30 mouse cellular contexts compared by ENCODE assay signal in the genomic region with DNA sequence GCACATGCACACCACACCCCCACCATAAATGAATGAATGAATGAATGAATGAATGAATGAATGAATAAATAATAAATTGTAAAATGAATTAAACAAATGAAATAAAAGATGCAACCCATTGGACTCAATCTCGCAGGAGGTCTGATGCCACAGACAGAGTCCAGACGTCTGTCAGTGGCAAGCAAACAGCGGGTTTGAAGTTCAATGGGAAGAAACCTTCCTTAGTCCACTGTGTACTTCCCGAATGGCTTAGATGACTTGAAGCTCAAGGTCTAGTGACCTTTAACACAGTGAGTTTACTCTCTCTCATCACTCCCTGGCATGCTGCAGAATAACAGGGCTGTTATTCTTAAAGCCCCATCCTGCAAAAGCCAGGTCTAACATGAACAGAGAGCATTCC.
"Had no signal": no experiment of that assay in that cellular context is flagged by ENCODE, and none has a peak within 500 bp of the region (broad histone marks: within the 10 kb centered on the region; RNA-seq: fewer than 3 reads in every experiment).

No protein-coding gene starts in this region.

- H3K9me3 ChIP-seq: heart, embryonic 10.5 days; heart, embryonic 12.5 days; heart, embryonic 13.5 days; heart, embryonic 15.5 days; hindbrain, embryonic 10.5 days; hindbrain, embryonic 12.5 days; hindbrain, embryonic 13.5 days; hindbrain, embryonic 15.5 days; intestine, embryonic 15.5 days; kidney, embryonic 15.5 days had no signal

- H3K4me3 ChIP-seq: heart, adult 2 months; heart, embryonic 10.5 days; heart, embryonic 12.5 days; heart, embryonic 13.5 days; heart, embryonic 15.5 days; hindbrain, embryonic 10.5 days; hindbrain, embryonic 12.5 days; hindbrain, embryonic 13.5 days; hindbrain, embryonic 15.5 days; intestine, embryonic 15.5 days; kidney, embryonic 15.5 days; layer of hippocampus, adult 2 months; left cerebral cortex, adult 2 months had no signal

- H3K9ac ChIP-seq: heart, embryonic 12.5 days; heart, embryonic 13.5 days; heart, embryonic 15.5 days; hindbrain, embryonic 12.5 days; hindbrain, embryonic 13.5 days; hindbrain, embryonic 14.5 days; hindbrain, embryonic 15.5 days; intestine, embryonic 15.5 days; kidney, embryonic 15.5 days had no signal

- H3K27ac ChIP-seq: heart, adult 2 months; heart, embryonic 10.5 days; heart, embryonic 13.5 days; heart, embryonic 15.5 days; hindbrain, embryonic 10.5 days; hindbrain, embryonic 12.5 days; hindbrain, embryonic 14.5 days; hindbrain, embryonic 15.5 days; hindbrain, postnatal 0 days; intestine, embryonic 15.5 days; kidney, embryonic 15.5 days; kidney, postnatal 0 days; layer of hippocampus, adult 2 months; left cerebral cortex, adult 2 months had no signal

- H3K36me3 ChIP-seq: heart, embryonic 12.5 days; heart, embryonic 13.5 days; heart, embryonic 15.5 days; hindbrain, embryonic 12.5 days; hindbrain, embryonic 13.5 days; hindbrain, embryonic 15.5 days; intestine, embryonic 15.5 days; kidney, embryonic 15.5 days had no signal

- H3K27me3 ChIP-seq: heart, embryonic 12.5 days; heart, embryonic 13.5 days; heart, embryonic 15.5 days; hindbrain, embryonic 12.5 days; hindbrain, embryonic 13.5 days; hindbrain, embryonic 15.5 days; intestine, embryonic 15.5 days; kidney, embryonic 15.5 days had no signal

- H3K4me2 ChIP-seq: heart, embryonic 11.5 days; heart, embryonic 12.5 days; heart, embryonic 13.5 days; heart, embryonic 15.5 days; hindbrain, embryonic 12.5 days; hindbrain, embryonic 13.5 days; hindbrain, embryonic 14.5 days; hindbrain, embryonic 15.5 days; intestine, embryonic 15.5 days; kidney, embryonic 15.5 days had no signal

- ATAC-seq: hindbrain, embryonic 16.5 days; hindbrain, postnatal 0 days; inflammation-experienced regulatory T-cells, adult 6 months; intestine, embryonic 15.5 days; intestine, embryonic 16.5 days; intestine, postnatal 0 days had no signal

- DNase-seq: heart, adult 18-20 months; heart, adult 2 months; heart, postnatal 10 days; heart, postnatal 14 days; heart, postnatal 36 days; heart, postnatal 4 days; kidney, postnatal 14 days; kidney, postnatal 4 days; layer of hippocampus, adult 9-11 months; layer of hippocampus, postnatal 36 days had no signal
